Mouse (Mus musculus) kidney, embryonic 14.5 days (tissue): Measurements from ENCODE around the gene Susd6. TPM values are rescaled to one million over a fixed set of nuclear protein-coding genes. Genes with fewer than 3 reads are reported as not detected.

Source experiments
- ATAC-seq: fragments of 200-750 bp; cut with Nextera tagmentation; 2 replicates; pipeline ENCODE4 v1.8.0; 2017; ENCODE audit warnings: moderate number of reproducible peaks, mild to moderate bottlenecking, moderate TSS enrichment, moderate library complexity; ENCODE audit not compliant: low FRiP score, low TSS enrichment
- H3K27ac ChIP-seq: fragments of 300-500 bp; sonication (generic); 2 replicates; pipeline ENCODE4 v1.5.1; 2014; ENCODE audit warnings: low read depth, mild to moderate bottlenecking, low read length, moderate library complexity, mixed read lengths
- H3K27me3 ChIP-seq: fragments of 300-500 bp; sonication (generic); 2 replicates; pipeline ENCODE4 v1.6.1; 2014; ENCODE audit warnings: mild to moderate bottlenecking, low read length; ENCODE audit not compliant: control insufficient read depth, insufficient read depth
- H3K36me3 ChIP-seq: fragments of 300-500 bp; sonication (generic); 2 replicates; pipeline ENCODE4 v1.6.1; 2014; ENCODE audit warnings: low read length, mixed read lengths; ENCODE audit not compliant: control insufficient read depth, insufficient read depth
- H3K4me1 ChIP-seq: fragments of 300-500 bp; sonication (generic); 2 replicates; pipeline ENCODE4 v1.6.1; 2014; ENCODE audit warnings: low read length, mixed read lengths; ENCODE audit not compliant: control insufficient read depth, insufficient read depth
- H3K4me2 ChIP-seq: fragments of 300-500 bp; sonication (generic); replicated peaks from 2 replicates; pipeline ENCODE4 v1.6.1; 2014; ENCODE audit warnings: low read depth, mild to moderate bottlenecking, low read length
- H3K4me3 ChIP-seq: fragments of 300-500 bp; sonication (generic); 2 replicates; pipeline ENCODE4 v1.5.1; 2014; ENCODE audit warnings: mild to moderate bottlenecking, low read length
- H3K9ac ChIP-seq: fragments of 300-500 bp; sonication (generic); 2 replicates; pipeline ENCODE4 v1.6.1; 2014; ENCODE audit warnings: low read depth, mild to moderate bottlenecking, low read length, moderate library complexity
- H3K9me3 ChIP-seq: fragments of 300-500 bp; sonication (generic); 2 replicates; pipeline ENCODE4 v1.6.1; 2016; ENCODE audit warnings: low read length; ENCODE audit not compliant: control insufficient read depth
- WGBS: fragments of 180-500 bp; shearing (Covaris S2); extraction: QIAGEN DNeasy Blood & Tissue Kit; methylation state at CpG from one replicate; pipeline ENCODE4 v1.1.7; 2014; 5-methylcytosine and 5-hydroxymethylcytosine counted together
- polyA plus RNA-seq: library from polyadenylated mRNA; unstranded; fragments of >200 nt; fragmentation: Nextera tagmentation; extraction: Ambion mirVana; gene quantifications from 2 replicates; pipeline ENCODE4 v1.2.1, GENCODE M21; 2014

The Susd6 gene
- polyA plus RNA-seq, 1 experiment from 2014 or later, result 15.6 TPM

DNA sequence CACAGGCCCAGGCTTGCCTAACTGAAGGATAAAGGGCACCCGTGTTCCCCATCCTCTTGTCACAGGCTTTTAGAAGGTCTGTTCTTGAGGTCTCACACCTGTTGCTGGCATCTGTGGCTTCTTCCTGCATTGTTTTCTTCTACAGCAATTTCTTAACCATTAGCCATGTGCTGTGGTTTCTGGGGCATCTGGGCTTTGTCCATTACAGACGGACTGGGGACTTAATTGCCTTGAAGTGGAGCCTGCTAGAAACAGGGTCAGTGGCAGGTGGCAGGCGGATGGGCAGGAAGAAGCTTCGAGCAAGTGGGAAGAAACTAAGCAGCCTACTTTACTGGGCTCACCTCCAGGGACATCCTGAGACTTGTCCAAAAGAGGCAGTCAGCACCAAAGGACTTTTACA, 89.0 kb downstream of the Susd6 start:
- no peaks in the 10 kb centered on the region for H3K4me1 ChIP-seq
- H3K27me3 ChIP-seq, result no peaks in the 10 kb centered on the region
- H3K9me3 ChIP-seq, result no peaks in the 10 kb centered on the region
- peaks cover 28% of the 10 kb centered on the region for H3K36me3 ChIP-seq
- H3K4me2 ChIP-seq, result no peak overlapping the region
- WGBS, result 62% methylated on average over 4 of the region's 4 CpGs
- H3K27ac ChIP-seq, result no peak overlapping the region
- H3K9ac ChIP-seq, result no peak overlapping the region
- H3K4me3 ChIP-seq, result no peak overlapping the region
- ATAC-seq, result no peak

DNA sequence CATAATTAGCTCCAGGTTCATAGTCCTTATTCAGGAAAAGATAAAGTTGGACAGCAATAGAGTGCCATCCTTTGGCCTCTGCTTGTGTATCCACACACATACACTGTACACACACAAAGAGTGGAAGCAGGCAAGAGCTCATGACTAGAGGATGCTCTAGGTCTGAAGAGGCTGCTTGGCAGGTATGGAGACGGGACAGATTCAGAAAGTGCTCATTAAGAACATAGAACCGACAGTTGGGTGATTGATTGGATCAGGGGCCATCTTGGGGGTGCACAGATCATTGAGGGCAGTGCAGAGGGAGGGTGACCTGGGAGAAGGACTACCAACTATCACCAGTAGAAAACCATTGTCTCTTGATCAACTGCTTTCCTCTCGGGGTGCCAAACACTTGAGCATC, 90.8 kb downstream of the Susd6 start:
- H3K9ac ChIP-seq, result no peak overlapping the region
- H3K4me1 ChIP-seq, result peaks cover 11% of the 10 kb centered on the region; the same call in 1 of the 2 replicates
- no peak overlapping the region for H3K4me2 ChIP-seq
- H3K9me3 ChIP-seq, result no peaks in the 10 kb centered on the region
- no peak overlapping the region for H3K4me3 ChIP-seq
- ATAC-seq, result no peak
- H3K27ac ChIP-seq, result no peak overlapping the region
- no peaks in the 10 kb centered on the region for H3K27me3 ChIP-seq
- WGBS, result 89% methylated on average over 3 of the region's 3 CpGs
- peaks cover 16% of the 10 kb centered on the region for H3K36me3 ChIP-seq

DNA sequence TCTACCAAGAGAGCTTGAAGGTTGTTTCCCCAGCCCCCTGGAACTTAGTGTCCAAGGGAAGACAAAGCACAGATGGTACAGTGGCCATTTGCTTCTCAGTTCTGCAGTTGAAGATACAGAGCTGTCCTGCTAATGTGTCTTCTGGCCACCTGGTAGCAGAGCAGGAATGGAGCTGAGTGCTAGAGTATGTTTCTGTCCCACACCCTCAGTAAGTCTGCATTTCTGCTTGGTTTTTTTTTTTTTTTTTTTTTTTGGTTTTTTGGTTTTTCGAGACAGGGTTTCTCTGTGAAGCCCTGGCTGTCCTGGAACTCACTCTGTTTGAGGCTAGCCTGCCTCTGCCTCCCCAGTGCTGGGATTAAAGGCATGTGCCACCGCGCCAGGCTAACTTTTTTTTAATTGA, 93.0 kb downstream of the Susd6 start:
- Histone ChIP-seq H3K9ac (no peak overlapping the region), H3K4me1 (peaks cover 11% of the 10 kb centered on the region; the same call in 1 of the 2 replicates), H3K9me3 (no peaks in the 10 kb centered on the region), H3K4me2 (no peak overlapping the region), H3K4me3 (no peak overlapping the region), H3K27ac (no peak overlapping the region), H3K27me3 (no peaks in the 10 kb centered on the region), H3K36me3 (0 out of 2 replicates have a peak, but pooled peaks cover 4% of the 10 kb centered on the region)
- ATAC-seq, result no peak
- 94% methylated on average over 3 of the region's 3 CpGs for WGBS

DNA sequence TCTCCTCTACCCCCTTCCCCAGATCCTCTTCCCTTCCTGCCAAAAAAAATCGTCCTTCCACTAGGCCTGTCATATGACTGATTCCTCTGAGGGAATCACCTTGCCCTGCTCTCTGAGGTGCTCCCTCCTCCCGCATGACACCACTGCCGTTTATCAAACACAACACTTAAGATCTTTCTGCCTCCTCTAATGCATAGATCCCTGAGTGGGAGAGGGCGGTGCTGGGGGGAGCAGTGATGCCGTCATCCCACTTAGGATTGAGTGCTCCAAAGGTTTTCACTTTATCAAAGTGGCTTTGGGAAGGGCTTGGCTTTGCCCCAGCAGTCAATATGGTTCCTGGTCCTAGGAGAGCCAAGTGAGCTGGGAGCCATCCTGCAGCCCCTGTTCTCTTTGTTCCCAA, 93.6 kb downstream of the Susd6 start:
- no peak overlapping the region for H3K4me3 ChIP-seq
- WGBS, result 50% methylated on average over 5 of the region's 5 CpGs
- H3K4me2 ChIP-seq, result no peak overlapping the region
- H3K9ac ChIP-seq, result no peak overlapping the region
- H3K4me1 ChIP-seq, result peaks cover 11% of the 10 kb centered on the region; the same call in 1 of the 2 replicates
- H3K27me3 ChIP-seq, result no peaks in the 10 kb centered on the region
- no peak for ATAC-seq
- H3K36me3 ChIP-seq, result 0 out of 2 replicates have a peak, but pooled peaks cover 4% of the 10 kb centered on the region
- H3K9me3 ChIP-seq, result no peaks in the 10 kb centered on the region
- no peak overlapping the region for H3K27ac ChIP-seq

DNA sequence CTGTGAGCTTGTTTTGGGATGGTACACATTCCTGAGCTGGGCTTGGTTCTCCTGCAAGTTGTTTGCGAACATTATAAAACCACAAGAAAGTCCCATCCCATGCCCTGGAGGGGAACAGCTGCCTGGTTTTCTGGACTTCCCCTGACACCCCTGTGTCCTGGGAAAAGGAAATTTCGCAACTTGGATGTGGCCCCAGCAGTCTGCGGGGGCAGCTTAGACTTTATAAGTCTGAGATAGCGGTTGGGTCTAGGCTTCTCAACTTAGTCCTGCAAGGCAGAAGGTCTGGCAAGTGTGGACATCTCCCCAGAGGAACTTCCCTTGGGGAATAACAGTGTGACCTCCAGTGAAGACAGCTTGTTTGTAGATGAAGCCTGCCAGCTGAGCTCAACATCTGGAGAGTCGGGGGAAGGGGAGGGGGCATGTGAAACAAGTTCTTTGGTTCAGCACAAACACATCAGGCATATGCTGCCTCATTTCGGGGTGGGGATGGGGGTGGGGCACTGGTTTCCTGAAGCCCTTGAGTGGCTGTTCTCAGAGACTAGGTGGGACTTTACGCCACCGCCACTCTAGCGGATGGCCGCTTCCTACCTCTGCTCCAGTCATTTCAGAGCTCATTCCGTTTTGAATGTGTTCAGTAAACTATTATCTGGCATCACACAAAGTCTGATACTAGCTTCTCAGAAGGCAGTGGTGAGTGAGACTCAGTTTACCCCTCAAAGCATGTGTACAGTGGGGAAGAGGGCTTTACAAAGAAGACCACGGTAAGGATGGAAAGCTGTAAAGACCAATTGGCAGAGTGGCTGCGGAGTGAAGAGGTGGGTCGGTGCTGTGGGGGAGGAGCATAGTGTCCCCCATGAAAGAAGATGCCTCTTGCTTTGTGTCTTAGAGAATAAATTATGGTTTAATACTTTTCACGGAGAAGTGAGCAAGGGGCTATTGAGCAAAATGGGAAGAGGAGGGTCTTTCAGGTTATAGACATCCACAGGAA, 95.3 kb downstream of the Susd6 start:
- 39% methylated on average over 15 of the region's 15 CpGs for WGBS

DNA sequence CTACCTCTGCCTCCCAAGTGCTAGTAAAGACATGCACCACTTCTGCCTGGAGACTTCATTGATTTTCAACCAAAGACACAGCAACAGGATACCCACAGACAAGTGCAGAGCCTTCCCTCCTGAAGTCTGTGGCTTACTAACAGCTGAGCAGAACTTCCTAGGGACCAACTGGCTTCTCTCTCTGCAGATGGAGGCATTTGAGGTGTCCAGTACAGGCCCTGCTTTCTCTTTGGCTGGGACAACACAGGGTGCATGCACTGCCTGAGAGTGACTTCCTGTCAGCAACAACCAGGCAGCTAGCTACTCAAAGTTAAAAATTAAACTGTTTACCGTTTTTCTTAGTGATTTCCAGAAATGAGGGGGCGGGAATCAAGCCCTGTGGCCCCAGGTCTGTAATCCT, 96.7 kb downstream of the Susd6 start:
- Histone ChIP-seq H3K9ac (no peak overlapping the region), H3K4me3 (no peak overlapping the region), H3K9me3 (peaks cover 3% of the 10 kb centered on the region; the same call in 1 of the 2 replicates), H3K27ac (peak overlapping the region; percentile 55; the same call in 1 of the 2 replicates), H3K36me3 (no peaks in the 10 kb centered on the region), H3K4me1 (peaks cover 11% of the 10 kb centered on the region; the same call in 1 of the 2 replicates), H3K4me2 (no peak overlapping the region), H3K27me3 (no peaks in the 10 kb centered on the region)
- ATAC-seq, result no peak
- WGBS, result 29% methylated on average over 2 of the region's 2 CpGs

More for the DNA sequence above, 95.3 kb downstream of the Susd6 start:
- Histone ChIP-seq H3K4me3 (no peak overlapping the region), H3K9ac (no peak overlapping the region), H3K4me2 (peak overlapping the region; percentile 26), H3K27me3 (no peaks in the 10 kb centered on the region), H3K9me3 (peaks cover 3% of the 10 kb centered on the region; the same call in 1 of the 2 replicates), H3K4me1 (peaks cover 11% of the 10 kb centered on the region; the same call in 1 of the 2 replicates), H3K27ac (no peak overlapping the region), H3K36me3 (0 out of 2 replicates have a peak, but pooled peaks cover 2% of the 10 kb centered on the region)
- ATAC-seq, result no peak; the same call in 1 of the 2 replicates

DNA sequence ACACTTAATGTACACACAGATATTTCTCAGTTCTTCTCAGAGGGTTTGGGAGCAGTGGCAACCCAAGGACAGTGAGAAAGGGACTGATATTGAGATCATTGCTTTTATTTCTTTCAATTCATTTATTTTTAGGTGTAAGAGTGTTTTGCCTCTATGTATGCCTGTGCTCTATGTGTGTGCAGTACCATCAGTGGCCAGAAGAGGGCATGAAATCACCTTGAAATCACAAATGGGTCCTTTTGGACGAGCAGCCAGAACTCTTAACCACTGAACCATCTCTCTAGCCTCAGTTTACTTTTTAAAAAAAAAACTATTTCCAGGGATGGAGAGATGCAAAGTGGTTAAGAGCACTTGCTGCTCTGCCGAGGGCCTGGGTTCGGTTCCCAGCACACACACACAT, 99.0 kb downstream of the Susd6 start:
- Histone ChIP-seq H3K27me3 (no peaks in the 10 kb centered on the region), H3K27ac (no peak overlapping the region), H3K36me3 (no peaks in the 10 kb centered on the region), H3K9me3 (peaks cover 3% of the 10 kb centered on the region; the same call in 1 of the 2 replicates), H3K4me3 (no peak overlapping the region), H3K9ac (no peak overlapping the region), H3K4me1 (peaks cover 11% of the 10 kb centered on the region; the same call in 1 of the 2 replicates), H3K4me2 (no peak overlapping the region)
- no peak for ATAC-seq
- WGBS, result 93% methylated on average over 3 of the region's 3 CpGs

DNA sequence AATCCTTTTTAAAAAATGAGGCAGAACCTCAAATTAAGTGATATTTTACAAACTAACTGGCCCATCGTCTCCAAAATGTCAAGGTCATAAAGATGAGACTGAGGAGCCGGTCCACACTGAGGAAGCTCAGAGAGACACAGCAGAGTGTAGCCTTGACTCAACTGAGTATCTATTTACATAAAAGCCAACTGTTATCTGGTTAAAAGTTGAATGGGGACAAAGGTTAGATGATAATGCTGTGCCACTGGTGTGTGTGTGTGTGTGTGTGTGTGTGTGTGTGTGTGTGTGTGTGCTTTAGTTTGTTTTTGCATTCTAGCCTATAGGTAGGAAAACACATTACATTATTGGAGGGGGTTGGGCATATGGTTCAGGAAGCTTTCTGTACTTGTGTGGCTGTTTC, 100.8 kb downstream of the Susd6 start:
- Histone ChIP-seq H3K36me3 (no peaks in the 10 kb centered on the region), H3K9ac (no peak overlapping the region), H3K27me3 (no peaks in the 10 kb centered on the region), H3K4me2 (no peak overlapping the region), H3K4me3 (no peak overlapping the region), H3K9me3 (peaks cover 3% of the 10 kb centered on the region; the same call in 1 of the 2 replicates), H3K27ac (no peak overlapping the region), H3K4me1 (no peaks in the 10 kb centered on the region)
- no peak for ATAC-seq
- 93% methylated on average over 2 of the region's 2 CpGs for WGBS
